Mouse (Mus musculus): ENCODE measurements around the gene Cacnb1.

Gene Cacnb1

DNA sequence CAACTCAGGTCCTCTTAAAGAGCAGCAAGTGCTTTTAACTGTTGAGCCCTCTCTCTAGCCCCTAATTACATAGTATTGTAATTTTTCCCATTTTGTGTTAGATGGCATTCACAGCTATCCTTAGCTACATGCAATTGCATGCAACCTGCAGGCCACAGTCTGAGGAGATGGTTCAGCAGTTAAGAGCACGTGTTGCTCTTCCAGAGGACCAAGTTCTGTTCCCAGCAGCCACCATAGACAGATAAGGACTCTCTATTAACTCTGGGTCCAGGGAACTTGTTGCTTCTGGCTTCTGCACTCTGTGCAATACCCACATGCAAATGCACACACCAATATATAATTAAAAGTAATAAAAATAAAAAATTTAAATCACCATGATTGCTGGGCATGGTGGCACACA, 26.1 kb downstream of the Cacnb1 start:
- Histone ChIP-seq H3K27me3 (ENCODE audit: control insufficient read depth, insufficient read depth, low read length, poor library complexity, severe bottlenecking) (no peaks in the 10 kb centered on the region), H3K36me3 (ENCODE audit: control insufficient read depth, insufficient read depth, low read length, poor library complexity, severe bottlenecking) (no peaks in the 10 kb centered on the region)
- DNase-seq (ENCODE audit: low read depth, low spot score), result no peak

DNA sequence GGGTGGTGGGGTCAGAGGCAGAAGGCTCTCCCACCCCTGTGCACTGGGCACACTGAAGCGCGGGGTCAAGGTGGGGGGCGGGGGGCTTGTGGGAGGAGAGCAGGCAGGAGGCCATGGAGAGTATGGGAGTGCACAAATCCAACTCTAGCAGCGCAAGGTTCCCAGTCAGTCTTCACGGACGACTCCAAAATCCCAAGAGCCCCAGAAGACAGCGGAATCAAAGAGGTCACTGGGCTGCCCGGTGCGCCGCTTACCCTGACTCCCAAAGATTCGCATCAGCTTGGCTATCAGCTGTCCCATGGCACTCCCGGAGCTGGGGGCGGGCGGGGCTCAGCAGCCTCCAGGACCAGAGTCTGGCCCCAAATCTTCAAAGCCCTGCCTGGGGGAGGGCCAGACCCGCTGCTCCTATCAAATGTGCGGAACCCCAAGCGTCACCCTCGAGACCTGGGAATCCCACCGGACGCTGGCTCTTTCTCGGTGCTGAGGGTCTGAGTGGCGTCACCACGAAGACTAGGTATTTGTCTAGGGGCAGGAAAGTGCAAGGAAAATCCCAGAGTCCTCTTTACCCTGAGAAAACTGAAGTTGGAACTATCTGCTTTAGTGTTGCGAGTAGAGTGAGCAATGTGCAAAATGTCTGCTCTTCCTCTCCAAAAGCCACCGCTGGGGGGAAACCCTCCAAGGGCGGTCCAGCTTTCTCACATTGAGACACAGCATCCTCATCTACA, 27.1 kb downstream of the Cacnb1 start, which contains the start of gene Arl5c:
Gene Arl5c (minus strand): TSS at position 618 of the 725 bp plus-strand sequence.
- Histone ChIP-seq H3K27me3 (ENCODE audit: control insufficient read depth, insufficient read depth, low read length, poor library complexity, severe bottlenecking) (no peaks in the 10 kb centered on the region), H3K36me3 (ENCODE audit: control insufficient read depth, insufficient read depth, low read length, poor library complexity, severe bottlenecking) (no peaks in the 10 kb centered on the region)
- DNase-seq (ENCODE audit: low read depth, low spot score), result peak; percentile 85

DNA sequence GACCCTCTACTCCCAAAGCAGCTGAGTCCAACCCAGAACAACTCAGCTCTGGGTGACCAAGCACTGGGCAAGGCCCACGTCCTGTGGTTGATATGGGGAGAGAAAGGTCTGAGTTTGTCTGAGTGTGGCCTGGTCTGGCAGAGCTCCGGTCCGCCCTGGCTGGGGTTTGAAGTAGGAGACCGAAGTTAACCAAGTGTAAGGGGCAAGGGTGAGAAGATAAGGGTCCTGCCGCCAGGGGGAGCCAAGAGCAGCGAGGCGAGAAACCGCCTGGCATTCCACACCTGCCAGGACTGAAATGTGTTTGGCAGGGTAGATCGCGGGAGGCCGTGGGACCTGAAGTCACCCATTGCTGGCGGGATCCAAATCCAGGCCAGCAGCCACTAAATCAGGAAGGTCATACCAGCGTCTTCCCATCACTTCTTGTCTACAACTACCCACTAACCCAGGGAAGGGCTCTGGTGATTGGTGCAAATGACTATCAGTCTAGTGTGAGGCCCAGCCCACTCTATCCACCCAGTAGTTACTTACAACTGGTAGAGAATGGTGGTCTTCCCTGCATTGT, 28.2 kb downstream of the Cacnb1 start:
- DNase-seq (ENCODE audit: low read depth, low spot score), result peak; percentile 93
- Histone ChIP-seq H3K27me3 (ENCODE audit: control insufficient read depth, insufficient read depth, low read length, poor library complexity, severe bottlenecking) (no peaks in the 10 kb centered on the region), H3K36me3 (ENCODE audit: control insufficient read depth, insufficient read depth, low read length, poor library complexity, severe bottlenecking) (peaks cover 4% of the 10 kb centered on the region)

DNA sequence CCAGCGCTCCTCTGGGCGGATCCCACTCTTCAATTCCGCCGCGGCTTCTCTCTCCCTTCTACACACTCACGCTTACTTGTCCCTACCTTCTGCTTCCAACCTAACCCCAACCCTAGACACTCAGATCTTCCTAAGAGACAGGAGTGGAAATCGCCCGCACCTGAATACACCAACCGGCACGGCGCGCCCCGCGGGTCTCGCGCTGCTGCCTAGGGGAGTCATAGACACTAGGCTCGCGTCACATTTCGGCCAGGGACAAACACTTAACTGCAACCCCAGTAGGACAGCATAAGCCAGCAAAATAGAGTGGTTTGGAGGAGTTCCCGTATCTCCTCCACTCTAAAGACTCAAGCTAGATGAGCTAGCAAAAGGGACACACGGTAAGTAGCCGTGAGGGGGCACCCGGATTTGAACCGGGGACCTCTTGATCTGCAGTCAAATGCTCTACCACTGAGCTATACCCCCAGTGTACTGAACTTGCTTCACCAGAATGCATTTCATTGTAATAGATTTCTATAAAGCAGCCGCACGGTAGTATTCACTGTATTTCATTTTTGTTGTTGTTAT, 34.2 kb downstream of the Cacnb1 start:
- H3K36me3 ChIP-seq (ENCODE audit: control insufficient read depth, insufficient read depth, low read length, poor library complexity, severe bottlenecking), result peaks cover 4% of the 10 kb centered on the region
- no peaks in the 10 kb centered on the region for H3K27me3 ChIP-seq (ENCODE audit: control insufficient read depth, insufficient read depth, low read length, poor library complexity, severe bottlenecking)
- peak; percentile 94 for DNase-seq (ENCODE audit: low read depth, low spot score)

DNA sequence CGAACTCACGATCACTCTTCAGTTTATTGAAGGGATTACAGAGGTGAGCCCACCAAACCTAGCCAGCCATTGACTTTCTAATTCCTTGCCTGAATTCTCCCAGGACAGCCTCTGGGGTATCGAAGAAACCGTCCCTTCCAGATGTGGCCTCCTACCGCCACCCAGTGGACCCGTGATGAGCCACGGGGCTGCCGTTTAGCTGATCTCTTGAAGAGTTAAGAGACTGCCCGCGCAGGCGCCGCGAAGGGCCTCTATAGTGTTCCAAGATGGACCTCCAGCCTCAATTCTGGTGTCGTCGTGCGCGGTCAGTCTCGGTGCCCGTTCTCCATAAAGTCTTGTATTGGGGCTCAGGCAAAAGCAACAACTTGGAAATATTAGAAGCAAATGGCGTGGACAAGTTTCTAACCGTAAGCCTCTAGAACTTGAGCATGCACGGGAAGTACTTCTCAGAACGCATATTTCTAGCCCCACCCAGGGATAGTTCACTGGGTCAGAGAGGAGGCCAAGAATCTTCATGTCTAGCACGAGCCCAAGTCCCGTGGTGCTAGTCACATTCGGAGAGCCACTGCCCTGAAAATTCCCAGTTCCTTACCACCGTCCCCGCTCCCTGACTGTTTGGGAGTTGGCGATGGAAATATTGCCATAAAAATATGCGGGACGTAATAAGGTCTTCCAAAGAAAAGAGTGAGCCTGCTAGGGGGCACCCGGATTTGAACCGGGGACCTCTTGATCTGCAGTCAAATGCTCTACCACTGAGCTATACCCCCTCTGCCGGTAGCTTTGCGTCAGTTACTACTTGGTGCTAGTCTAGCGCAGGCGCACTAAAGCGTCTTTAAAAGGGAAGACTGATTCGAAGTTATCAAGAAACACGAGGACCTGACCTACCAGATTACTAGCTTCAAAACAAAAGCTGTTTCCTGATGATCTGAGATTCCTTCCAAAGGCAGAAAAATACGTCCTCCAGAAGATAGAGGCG, 35.0 kb downstream of the Cacnb1 start:
- H3K36me3 ChIP-seq (ENCODE audit: control insufficient read depth, insufficient read depth, low read length, poor library complexity, severe bottlenecking), result peaks cover 4% of the 10 kb centered on the region
- DNase-seq (ENCODE audit: low read depth, low spot score), result peak; percentile 97
- H3K27me3 ChIP-seq (ENCODE audit: control insufficient read depth, insufficient read depth, low read length, poor library complexity, severe bottlenecking), result no peaks in the 10 kb centered on the region

DNA sequence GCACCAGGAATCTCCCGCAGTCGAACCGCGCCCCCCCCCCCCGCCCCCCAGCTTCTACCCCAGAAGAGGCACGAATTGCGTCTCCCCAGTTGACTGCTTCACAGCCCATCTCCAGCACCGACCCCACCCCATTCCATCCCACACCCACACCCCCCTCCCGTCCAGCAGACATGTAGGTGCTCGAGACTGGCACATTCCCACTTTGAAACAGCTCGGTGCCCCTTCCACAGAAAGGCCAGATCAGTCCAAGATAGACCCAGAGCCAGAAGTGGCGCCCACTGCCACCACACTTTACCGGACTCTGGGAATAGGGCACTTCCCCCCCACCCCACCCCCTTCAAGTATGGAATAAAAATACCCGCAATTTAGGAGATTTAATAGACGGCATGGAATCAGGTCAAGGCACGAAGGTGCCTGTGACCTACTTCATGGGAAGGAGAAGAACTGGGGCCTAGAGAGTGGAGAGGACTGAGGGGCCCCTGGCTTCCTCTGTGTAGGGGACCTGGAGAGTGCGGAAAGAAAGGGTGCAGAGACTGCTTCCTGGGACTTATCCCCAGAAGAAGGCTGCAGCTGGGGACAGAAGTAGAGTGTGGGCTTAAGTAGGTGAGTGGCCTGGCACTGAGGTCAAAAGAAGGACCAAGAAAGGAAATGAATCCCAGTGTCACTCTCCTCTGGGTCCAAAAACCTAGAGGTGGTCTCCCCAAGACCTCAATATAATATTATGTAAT, 35.9 kb downstream of the Cacnb1 start:
- no peaks in the 10 kb centered on the region for H3K27me3 ChIP-seq (ENCODE audit: control insufficient read depth, insufficient read depth, low read length, poor library complexity, severe bottlenecking)
- peaks cover 4% of the 10 kb centered on the region for H3K36me3 ChIP-seq (ENCODE audit: control insufficient read depth, insufficient read depth, low read length, poor library complexity, severe bottlenecking)
- no peak for DNase-seq (ENCODE audit: low read depth, low spot score)

DNA sequence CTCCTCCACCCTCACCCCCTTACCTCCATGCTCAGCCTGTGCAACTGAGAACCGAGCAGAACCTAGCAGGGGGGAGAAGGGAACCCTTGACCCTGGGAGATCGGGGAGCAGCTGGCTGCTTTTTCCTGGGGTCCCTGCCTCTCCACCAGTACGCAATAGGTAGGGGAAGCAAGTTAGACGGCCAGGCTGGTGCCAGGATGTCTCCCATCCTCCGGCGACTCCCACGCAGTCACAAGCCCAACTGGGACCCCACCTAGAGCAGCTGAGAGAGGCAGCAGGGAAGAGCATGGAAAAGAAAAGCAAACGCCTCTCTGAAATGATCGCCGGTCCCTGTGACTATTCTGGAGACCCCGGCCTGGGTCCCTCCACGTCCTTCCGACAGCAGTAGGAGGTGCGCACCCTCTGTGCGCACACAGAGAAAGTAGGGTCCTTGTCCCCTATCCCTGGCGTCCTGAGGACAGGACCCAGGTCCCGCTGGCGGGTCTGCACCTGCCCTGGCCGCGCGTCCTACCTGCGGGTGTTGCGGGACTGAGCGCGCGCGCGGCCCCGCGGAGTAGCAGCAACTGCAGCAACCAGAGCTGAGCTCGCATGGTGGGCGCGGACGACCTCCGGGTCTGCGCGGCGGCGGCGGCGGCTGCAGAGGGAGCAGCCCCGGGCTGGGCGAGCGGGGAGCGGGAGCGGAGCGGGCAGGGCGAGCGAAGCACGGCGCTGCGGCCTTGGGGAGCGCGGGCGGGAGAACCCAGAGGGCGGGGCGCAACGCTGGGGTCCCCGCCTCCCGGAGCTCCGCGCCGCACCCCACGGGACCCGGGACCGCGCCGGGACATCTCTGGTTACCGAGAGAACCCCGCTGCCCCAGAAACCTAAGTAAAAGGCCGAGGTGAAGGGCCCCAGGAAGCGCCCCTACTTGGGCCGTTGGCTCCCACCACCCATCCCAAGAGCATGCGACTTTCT, 36.8 kb downstream of the Cacnb1 start, which contains the start of gene Plxdc1:
Gene Plxdc1 (minus strand): TSS at position 718 of the 951 bp plus-strand sequence.
- no peak for DNase-seq (ENCODE audit: low read depth, low spot score)
- no peaks in the 10 kb centered on the region for H3K27me3 ChIP-seq (ENCODE audit: control insufficient read depth, insufficient read depth, low read length, poor library complexity, severe bottlenecking)

DNA sequence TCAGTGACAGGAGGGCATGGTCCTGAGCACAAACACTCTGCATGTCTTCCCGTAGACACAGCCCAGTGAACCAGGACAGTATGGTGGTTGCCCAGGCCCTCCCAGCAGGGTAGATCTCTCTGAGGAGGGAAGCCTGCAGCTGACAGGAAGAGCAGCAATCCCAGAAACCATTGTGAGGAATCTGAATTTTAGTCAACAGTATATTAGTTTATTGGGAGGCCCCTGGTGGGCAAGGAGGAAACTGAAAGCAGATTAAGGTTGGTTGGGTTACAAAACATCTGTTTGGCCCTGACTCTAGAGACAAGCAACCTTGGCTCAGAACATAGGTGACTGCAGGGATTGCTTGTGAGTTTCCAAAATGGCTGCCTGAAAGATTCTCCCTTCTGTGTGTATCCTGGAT, 38.9 kb downstream of the Cacnb1 start:
- DNase-seq (ENCODE audit: low read depth, low spot score), result no peak
- Histone ChIP-seq H3K36me3 (ENCODE audit: control insufficient read depth, insufficient read depth, low read length, poor library complexity, severe bottlenecking) (no peaks in the 10 kb centered on the region), H3K27me3 (ENCODE audit: control insufficient read depth, insufficient read depth, low read length, poor library complexity, severe bottlenecking) (no peaks in the 10 kb centered on the region)

More for the DNA sequence above, 36.8 kb downstream of the Cacnb1 start, which contains the start of gene Plxdc1:
- H3K36me3 ChIP-seq (ENCODE audit: control insufficient read depth, insufficient read depth, low read length, poor library complexity, severe bottlenecking), result peaks cover 4% of the 10 kb centered on the region

DNA sequence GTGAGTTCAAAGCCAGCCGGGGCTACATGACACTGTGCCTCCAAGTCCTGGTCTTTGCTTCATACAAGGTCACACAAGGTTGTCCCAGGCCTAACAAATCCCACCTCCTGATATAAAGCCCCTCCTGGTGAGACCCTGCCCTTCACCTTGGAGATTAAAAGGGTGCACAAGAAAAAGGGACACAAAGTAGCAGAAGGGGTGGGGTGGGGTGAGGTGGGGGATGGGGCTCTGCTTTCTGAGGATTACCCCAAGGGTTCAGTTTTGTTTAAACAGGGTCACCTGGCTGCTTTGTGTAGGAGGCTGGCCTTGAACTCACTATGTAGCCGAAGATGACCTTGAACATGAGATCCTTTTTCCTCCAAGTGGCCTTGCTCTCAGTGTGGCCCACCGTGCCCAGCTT, 39.3 kb downstream of the Cacnb1 start:
- Histone ChIP-seq H3K27me3 (ENCODE audit: control insufficient read depth, insufficient read depth, low read length, poor library complexity, severe bottlenecking) (no peaks in the 10 kb centered on the region), H3K36me3 (ENCODE audit: control insufficient read depth, insufficient read depth, low read length, poor library complexity, severe bottlenecking) (no peaks in the 10 kb centered on the region)
- no peak for DNase-seq (ENCODE audit: low read depth, low spot score)

DNA sequence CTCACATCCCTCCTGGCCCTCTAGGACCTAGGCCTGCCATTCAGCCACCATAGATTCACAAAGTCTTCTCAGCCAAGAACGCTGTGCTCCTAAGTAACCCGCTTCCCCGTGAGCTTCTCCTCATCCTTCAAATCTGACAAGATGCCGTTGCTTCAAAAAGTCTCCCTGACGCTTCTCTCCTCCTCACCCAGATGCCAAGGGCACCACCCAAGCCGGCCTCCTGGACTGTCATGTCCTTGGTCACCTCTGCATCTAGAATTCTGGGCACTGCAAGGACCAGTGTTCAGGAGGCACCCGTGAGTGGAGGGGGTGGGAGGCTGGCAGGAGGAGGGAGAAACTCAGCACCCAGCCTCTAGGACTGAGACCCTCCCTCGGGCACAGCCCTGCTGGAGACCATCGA, 40.1 kb downstream of the Cacnb1 start:
- DNase-seq (ENCODE audit: low read depth, low spot score), result no peak
- no peaks in the 10 kb centered on the region for H3K36me3 ChIP-seq (ENCODE audit: control insufficient read depth, insufficient read depth, low read length, poor library complexity, severe bottlenecking)
- no peaks in the 10 kb centered on the region for H3K27me3 ChIP-seq (ENCODE audit: control insufficient read depth, insufficient read depth, low read length, poor library complexity, severe bottlenecking)

DNA sequence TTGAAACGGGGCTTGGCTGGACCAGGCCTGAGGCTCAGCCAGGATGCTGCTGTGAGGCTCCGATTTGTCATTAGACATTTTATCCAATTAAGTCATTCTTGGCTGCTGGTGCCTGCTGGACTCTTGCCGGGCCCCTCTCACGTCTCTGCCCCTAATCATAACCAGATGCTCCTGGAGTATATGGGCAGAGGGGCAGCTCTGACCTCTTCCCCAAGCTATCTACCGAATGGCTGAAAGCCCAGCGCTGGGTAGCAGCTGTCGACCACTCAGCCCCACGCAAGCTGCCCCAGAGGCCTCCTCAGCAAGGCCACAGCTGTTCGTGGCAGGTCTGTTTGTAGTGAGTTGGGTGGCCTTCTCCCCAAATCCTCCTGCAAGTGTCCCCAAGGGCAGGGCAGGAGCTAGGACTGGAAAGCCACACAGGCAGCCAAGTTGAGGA, 42.3 kb downstream of the Cacnb1 start:
- DNase-seq (ENCODE audit: low read depth, low spot score), result no peak
- H3K27me3 ChIP-seq (ENCODE audit: control insufficient read depth, insufficient read depth, low read length, poor library complexity, severe bottlenecking), result no peaks in the 10 kb centered on the region
- H3K36me3 ChIP-seq (ENCODE audit: control insufficient read depth, insufficient read depth, low read length, poor library complexity, severe bottlenecking), result no peaks in the 10 kb centered on the region

DNA sequence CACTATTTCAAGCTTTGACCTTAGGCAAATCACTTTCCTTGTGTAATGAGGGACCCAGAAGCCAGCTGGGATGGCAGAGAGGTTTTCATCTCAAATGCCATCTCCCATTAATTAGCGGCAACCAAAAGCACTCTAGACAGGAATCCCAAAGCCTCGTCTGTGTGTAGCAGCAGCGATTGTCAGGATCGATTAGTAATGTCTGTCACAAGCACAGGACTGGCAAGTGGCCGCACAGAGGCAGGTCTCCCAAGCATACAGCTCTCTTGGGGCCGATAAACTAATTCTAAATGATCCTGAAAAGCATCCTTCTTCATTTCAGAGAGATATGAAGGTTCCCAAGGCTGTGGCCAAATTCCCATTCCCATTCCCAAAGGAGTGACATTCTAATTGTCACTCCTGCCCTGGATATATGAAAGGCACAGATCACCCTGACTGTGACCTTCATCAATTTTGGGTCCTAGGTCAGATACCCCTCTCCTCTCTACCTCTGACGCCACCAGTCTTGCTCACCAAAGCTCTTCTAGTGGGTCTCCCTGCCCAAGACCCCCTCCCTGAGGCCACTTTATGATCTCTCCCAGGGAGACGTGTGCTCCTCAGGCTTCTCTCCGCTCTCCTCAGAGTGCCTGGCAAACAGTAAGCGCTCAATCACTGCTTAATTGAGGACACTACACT, 42.9 kb downstream of the Cacnb1 start:
- Histone ChIP-seq H3K36me3 (ENCODE audit: control insufficient read depth, insufficient read depth, low read length, poor library complexity, severe bottlenecking) (no peaks in the 10 kb centered on the region), H3K27me3 (ENCODE audit: control insufficient read depth, insufficient read depth, low read length, poor library complexity, severe bottlenecking) (no peaks in the 10 kb centered on the region)
- no peak for DNase-seq (ENCODE audit: low read depth, low spot score)

DNA sequence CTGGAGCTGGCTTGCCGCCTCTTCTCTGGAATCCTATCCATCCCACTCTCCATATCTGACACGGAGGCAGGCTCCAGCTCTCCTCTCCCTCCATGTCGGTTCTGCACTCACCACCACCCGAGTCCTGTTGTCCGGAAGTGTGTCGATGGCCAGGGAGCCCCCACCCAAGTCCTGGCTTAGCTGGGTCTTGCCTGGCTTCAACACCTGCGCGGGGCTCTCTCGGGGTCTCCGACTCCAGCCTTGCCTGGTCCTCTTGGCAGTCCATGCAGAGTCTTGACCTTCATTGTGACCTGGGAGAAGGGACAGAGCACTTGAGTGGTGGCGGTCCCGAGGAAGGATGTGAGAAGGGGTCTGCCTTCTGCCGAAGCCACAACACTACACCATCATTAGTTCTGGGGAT, 44.4 kb downstream of the Cacnb1 start:
- DNase-seq (ENCODE audit: low read depth, low spot score), result no peak
- Histone ChIP-seq H3K27me3 (ENCODE audit: control insufficient read depth, insufficient read depth, low read length, poor library complexity, severe bottlenecking) (no peaks in the 10 kb centered on the region), H3K36me3 (ENCODE audit: control insufficient read depth, insufficient read depth, low read length, poor library complexity, severe bottlenecking) (no peaks in the 10 kb centered on the region)
